Mouse (Mus musculus): ENCODE data around the gene Actc1. TPM values are rescaled to one million over a fixed set of nuclear protein-coding genes. Genes with fewer than 3 reads are reported as not detected.

Gene Actc1
- polyA plus RNA-seq, 1 experiment from 2014 or later = 28.4 TPM

DNA sequence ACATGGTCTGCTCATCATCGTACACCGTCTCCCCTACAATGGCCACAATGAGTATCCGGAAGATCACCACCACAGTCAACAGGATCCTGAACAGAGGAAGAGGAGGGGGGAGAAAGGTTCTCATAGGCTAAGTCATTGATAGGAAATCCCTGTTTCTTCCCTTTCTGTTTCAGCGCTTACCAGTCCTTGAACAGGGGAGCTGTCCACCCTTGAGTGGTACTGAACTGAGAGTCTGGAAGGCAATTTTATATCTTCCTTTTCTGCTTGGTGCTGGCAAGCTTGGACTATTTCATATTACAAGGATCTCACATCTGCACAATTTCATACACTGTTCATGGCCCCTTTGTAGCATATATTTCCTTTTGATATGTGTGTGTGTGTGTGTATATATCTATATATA, 41.5 kb downstream of the Actc1 start:
- Histone ChIP-seq H3K4me2 (replicated peaks; ENCODE audit: low read depth) (no peak overlapping the region), H3K27ac (replicated peaks) (no peak overlapping the region), H3K9ac (ENCODE audit: low read length) (no peak overlapping the region), H3K36me3 (ENCODE audit: control insufficient read depth, insufficient read depth, low read length) (no peaks in the 10 kb centered on the region), H3K4me1 (replicated peaks; ENCODE audit: control insufficient read depth, insufficient read depth) (no peaks in the 10 kb centered on the region), H3K9me3 (ENCODE audit: control insufficient read depth, low read length) (no peaks in the 10 kb centered on the region), H3K27me3 (ENCODE audit: control insufficient read depth, insufficient read depth, low read length) (peaks cover 13% of the 10 kb centered on the region; the same call in 1 of the 2 replicates), H3K4me3 (ENCODE audit: low read depth, low read length) (no peak overlapping the region)
- TF ChIP-seq EP300 (optimal IDR thresholded peaks at IDR 0.05) (no peak), CTCF (IDR thresholded peaks at IDR 0.05; ENCODE audit: low read depth) (no peak)
- DNase-seq (ENCODE audit: low spot score) (peak; percentile 48), ATAC-seq (ENCODE audit: low FRiP score, low TSS enrichment) (no peak)
- WGBS = 47% methylated on average over 4 of the region's 4 CpGs

DNA sequence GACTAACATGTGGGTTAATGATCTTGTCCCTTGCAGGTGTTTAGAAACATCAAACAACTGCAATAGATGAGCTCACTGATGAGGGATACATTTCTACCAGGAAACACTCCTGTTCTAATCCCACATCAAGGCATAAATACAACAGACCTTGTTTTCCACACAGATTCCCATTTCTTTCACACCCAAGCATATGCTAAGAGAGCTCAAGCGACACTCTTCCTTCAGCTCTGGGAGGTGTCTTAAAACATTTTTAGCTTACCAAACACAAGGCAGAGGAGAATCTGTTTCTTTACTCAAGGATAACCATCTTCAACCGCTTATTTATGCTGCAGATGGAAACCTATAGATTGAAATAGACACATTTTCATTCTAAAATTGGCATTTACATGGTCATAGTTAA, 45.0 kb downstream of the Actc1 start:
- ATAC-seq (ENCODE audit: low FRiP score, low TSS enrichment) (no peak), DNase-seq (ENCODE audit: low spot score) (no peak)
- H3K9me3 ChIP-seq (ENCODE audit: control insufficient read depth, low read length) = no peaks in the 10 kb centered on the region
- H3K9ac ChIP-seq (ENCODE audit: low read length) = no peak overlapping the region
- H3K27me3 ChIP-seq (ENCODE audit: control insufficient read depth, insufficient read depth, low read length) = peaks cover 8% of the 10 kb centered on the region; the same call in 1 of the 2 replicates
- H3K4me2 ChIP-seq (replicated peaks; ENCODE audit: low read depth) = no peak overlapping the region
- no peaks in the 10 kb centered on the region for H3K36me3 ChIP-seq (ENCODE audit: control insufficient read depth, insufficient read depth, low read length)
- no peaks in the 10 kb centered on the region for H3K4me1 ChIP-seq (replicated peaks; ENCODE audit: control insufficient read depth, insufficient read depth)
- H3K4me3 ChIP-seq (ENCODE audit: low read depth, low read length) = no peak overlapping the region
- TF ChIP-seq EP300 (optimal IDR thresholded peaks at IDR 0.05) (no peak), CTCF (IDR thresholded peaks at IDR 0.05; ENCODE audit: low read depth) (no peak)
- H3K27ac ChIP-seq (replicated peaks) = no peak overlapping the region
- 83% methylated on average over 2 of the region's 2 CpGs for WGBS

DNA sequence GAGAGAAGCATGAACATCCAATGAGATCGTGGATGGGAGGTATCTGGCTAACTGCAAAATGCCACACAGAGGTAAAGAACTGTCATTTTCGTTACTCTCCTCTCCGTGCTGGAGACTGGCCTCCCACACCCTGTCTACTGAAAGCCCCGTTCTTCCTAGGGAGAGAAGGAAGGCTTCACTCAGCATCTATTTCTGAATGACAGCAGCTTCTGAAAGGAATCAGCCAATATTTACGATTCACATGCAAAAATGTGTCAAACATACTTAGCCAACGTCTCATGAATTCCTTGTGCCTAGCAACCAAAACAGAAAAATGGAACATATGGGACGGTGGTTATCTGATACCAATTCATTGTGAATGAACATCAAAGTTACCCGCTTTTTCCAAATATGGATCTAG, 55.9 kb downstream of the Actc1 start:
- 40% methylated on average over 8 of the region's 8 CpGs for WGBS
- H3K4me1 ChIP-seq (replicated peaks; ENCODE audit: control insufficient read depth, insufficient read depth) = no peaks in the 10 kb centered on the region
- no peak overlapping the region for H3K27ac ChIP-seq (replicated peaks)
- H3K9me3 ChIP-seq (ENCODE audit: control insufficient read depth, low read length) = no peaks in the 10 kb centered on the region
- H3K4me3 ChIP-seq (ENCODE audit: low read depth, low read length) = no peak overlapping the region
- TF ChIP-seq EP300 (optimal IDR thresholded peaks at IDR 0.05) (no peak), CTCF (IDR thresholded peaks at IDR 0.05; ENCODE audit: low read depth) (no peak)
- DNase-seq (ENCODE audit: low spot score) (no peak), ATAC-seq (ENCODE audit: low FRiP score, low TSS enrichment) (no peak)
- no peak overlapping the region for H3K9ac ChIP-seq (ENCODE audit: low read length)
- H3K36me3 ChIP-seq (ENCODE audit: control insufficient read depth, insufficient read depth, low read length) = no peaks in the 10 kb centered on the region
- no peaks in the 10 kb centered on the region for H3K27me3 ChIP-seq (ENCODE audit: control insufficient read depth, insufficient read depth, low read length)
- no peak overlapping the region for H3K4me2 ChIP-seq (replicated peaks; ENCODE audit: low read depth)

Other genes with a start within 250 kb of the Actc1 start
- gene Scg5, start 224.4 kb downstream of the Actc1 start, polyA plus RNA-seq (2015; fragmentation: Nextera tagmentation; extraction: Ambion mirVana) = 14.9 and 15.5 TPM in 2 replicates
- 7.0 and 7.7 TPM in 2 replicates for gene Arhgap11a, start 204.9 kb downstream of the Actc1 start, polyA plus RNA-seq (2015; fragmentation: Nextera tagmentation; extraction: Ambion mirVana)
- gene Gjd2, start 39.9 kb downstream of the Actc1 start, polyA plus RNA-seq (2015; fragmentation: Nextera tagmentation; extraction: Ambion mirVana) = 0.21 and 0.41 TPM in 2 replicates
- 21.4 TPM in 2 replicates for gene Aqr, start 133.5 kb upstream of the Actc1 start, polyA plus RNA-seq (2015; fragmentation: Nextera tagmentation; extraction: Ambion mirVana)
- gene Zfp770, start 147.9 kb upstream of the Actc1 start, polyA plus RNA-seq (2015; fragmentation: Nextera tagmentation; extraction: Ambion mirVana) = 1.8 and 2.0 TPM in 2 replicates

All from stomach, postnatal 0 days (tissue).